ENCODE assay signal across 16 mouse cellular contexts in genomic region chr3:45602278-45602677, GRCm38 (mm10).
"Had no signal": no experiment of that assay in that cellular context is flagged by ENCODE, and none has a peak within 500 bp of the region (broad histone marks: within the 10 kb centered on the region; RNA-seq: fewer than 3 reads in every experiment).

No protein-coding gene starts in this region.

- H3K4me1 ChIP-seq: neural tube, embryonic 13.5 days; neural tube, embryonic 15.5 days; stomach, embryonic 15.5 days had no signal

- H3K27me3 ChIP-seq: neural tube, embryonic 13.5 days; neural tube, embryonic 15.5 days; stomach, embryonic 15.5 days had no signal

- DNase-seq: retina, postnatal 1 day; right cerebral cortex, adult 18-20 months; right cerebral cortex, postnatal 14 days; right cerebral cortex, postnatal 25 days; right cerebral cortex, postnatal 4 days; spleen, adult 18-20 months; thymus, adult 18-20 months; thymus, adult 2 months; thymus, postnatal 14 days; thymus, postnatal 25 days; thymus, postnatal 36 days; thymus, postnatal 4 days had no signal

- H3K4me2 ChIP-seq: neural tube, embryonic 13.5 days; neural tube, embryonic 15.5 days; stomach, embryonic 15.5 days had no signal

- H3K9me3 ChIP-seq: neural tube, embryonic 13.5 days; neural tube, embryonic 15.5 days; stomach, embryonic 15.5 days had no signal

- H3K36me3 ChIP-seq: neural tube, embryonic 13.5 days; neural tube, embryonic 15.5 days; stomach, embryonic 15.5 days had no signal

- H3K4me3 ChIP-seq: neural tube, embryonic 13.5 days; neural tube, embryonic 15.5 days; stomach, embryonic 15.5 days had no signal

- H3K27ac ChIP-seq: neural tube, embryonic 13.5 days; neural tube, embryonic 15.5 days; stomach, embryonic 15.5 days; stomach, postnatal 0 days had no signal

- H3K9ac ChIP-seq: neural tube, embryonic 13.5 days; neural tube, embryonic 15.5 days; stomach, embryonic 15.5 days had no signal
